Mouse (Mus musculus) CD4-positive, CD25-positive, alpha-beta regulatory T cell, adult 2 months (primary cell): ENCODE data around the gene Sypl.

ENCODE experiments used
- DNase-seq: peaks from one replicate; pipeline ENCODE4 v3.0.0-alpha.2; 2012; ENCODE audit warnings: low read depth, low spot score

Gene Sypl

DNA sequence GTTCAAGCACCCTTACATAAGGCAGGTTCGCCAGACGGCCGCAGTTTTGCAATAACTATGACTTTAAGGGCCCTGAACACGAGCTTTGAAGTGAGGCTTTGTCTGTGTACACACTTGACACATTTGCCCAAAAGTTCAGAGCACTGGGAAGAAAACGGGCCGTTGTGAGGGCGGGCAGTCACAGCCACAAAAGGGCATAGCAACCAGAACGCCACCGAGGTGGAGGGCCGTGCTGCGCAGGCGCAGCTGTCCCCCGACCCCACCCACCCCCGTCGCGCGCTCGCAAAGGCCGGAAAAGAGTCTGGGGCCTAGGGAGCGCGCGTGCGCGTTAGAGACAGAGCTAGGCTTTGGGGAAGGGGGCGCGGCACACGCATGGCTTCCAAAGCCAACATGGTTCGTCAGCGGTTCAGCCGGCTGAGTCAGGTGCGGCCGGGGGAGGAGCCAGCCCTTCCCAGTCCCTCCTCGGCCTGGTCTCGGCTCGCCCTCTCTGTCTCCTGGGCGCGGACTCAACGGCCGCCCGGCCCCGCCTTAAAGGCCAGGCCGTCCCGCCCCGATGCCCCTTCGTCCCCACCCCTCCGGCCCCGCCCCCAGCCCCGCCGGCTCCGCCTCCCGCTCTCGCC is at the start of gene Sypl:
Gene Sypl, plus strand, starts transcription at position 296 of the 620 bp plus-strand sequence.
- peak; percentile 98 for DNase-seq

DNA sequence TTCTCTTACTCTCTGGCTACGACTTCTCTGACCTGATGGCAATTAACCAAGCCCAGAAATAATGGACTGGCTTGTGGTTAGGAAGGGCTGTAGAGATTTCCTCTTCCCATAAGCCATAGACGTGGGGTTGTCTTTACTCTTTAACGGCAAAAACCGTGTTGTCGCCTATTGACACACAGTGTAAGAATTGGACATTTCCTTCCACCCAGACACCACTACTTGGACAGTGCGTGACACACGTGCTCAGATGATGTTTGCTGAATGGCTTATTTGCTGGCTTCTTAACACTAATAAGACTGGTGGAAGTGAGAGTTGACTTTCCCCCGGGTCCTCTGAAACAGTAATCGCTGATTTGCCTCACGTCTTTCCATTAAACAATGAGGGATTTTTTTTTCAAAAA is 44.0 kb upstream of the Sypl start:
- DNase-seq = no peak

DNA sequence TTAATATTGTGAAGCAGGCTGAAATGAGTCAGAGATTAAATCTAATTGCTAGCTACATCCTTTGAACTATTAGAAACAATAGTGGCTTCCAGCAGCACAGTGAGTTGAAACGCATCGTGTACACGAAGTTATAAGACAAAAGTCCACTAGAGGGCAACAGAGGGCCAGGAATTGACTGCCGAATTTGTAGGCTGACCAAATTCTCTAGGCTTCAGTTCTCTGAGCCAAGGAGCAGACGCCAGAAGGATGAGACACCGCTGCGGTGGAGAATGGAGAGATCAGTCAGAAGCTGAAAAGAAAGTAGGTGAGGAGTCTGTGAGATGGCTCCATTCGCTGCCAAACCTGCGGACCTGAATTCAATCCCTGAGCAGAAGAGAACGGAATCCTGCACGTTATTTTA is 43.6 kb upstream of the Sypl start:
- peak; percentile 86 for DNase-seq

DNA sequence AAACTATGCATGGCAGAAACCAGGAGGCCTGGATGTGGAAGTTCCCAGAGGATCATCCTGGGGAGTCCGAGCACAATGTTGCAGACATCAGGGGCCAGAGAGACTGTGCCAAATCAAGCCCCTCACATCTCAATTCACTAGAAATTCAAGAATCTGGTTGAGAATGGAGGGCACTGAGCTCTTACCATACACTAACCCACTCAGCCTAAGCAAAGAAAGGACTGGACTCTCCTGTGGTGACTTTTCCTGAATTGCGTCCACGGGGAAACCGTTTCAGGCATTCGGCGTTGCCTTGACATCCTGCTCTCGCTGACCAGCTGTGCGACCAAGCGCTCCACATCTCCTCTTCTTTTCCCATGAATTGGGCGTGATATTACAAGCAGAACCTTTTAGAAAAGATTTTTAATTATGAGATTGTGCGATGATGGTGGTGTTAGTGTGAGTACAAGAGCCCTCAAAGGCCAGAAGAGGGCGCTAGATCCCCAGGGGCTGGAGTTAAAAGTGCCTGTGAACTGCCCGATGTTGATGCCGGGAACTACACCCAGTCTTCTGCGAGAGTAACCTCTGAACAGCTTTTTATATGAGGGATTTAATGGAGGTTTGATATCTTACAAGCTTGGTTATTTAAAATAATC is 43.0 kb upstream of the Sypl start:
- peak; percentile 78 for DNase-seq

DNA sequence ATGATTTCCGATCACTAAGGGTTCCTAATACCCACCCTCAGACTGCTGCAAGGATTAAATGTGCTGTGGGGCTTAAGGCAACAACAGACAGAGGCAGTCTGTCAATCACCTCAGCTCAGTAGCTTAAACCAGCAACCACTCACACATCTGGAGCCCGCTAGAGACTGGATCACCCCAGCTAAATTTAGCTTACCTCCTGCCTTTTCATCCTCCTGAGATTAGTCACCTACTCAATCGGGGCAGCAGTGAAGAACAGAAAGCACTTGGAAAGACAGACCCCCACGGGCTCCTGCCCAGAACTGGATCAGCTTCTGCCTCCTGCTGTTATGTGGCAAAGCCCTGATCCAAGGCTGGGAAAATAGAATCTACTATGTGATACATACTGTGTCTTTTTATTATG is 42.1 kb upstream of the Sypl start:
- DNase-seq = no peak

DNA sequence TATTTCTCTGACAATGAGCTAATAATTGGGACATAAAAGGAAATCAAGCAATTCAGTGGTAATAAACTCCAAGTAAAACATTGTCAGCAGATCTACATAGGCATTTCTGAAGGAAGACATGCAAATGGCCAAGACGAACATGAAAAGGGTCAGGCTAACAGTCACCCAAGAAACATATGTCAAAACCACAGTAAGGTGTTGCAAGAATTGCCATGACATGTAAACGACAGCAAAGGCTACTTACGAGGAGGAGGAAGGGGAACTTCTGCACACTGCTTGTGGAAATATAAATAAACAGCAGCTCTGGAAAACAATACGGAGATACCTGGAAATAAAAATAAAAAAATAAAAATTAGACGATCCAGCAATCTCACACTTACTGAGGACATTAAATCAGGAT is 40.9 kb upstream of the Sypl start:
- no peak for DNase-seq

DNA sequence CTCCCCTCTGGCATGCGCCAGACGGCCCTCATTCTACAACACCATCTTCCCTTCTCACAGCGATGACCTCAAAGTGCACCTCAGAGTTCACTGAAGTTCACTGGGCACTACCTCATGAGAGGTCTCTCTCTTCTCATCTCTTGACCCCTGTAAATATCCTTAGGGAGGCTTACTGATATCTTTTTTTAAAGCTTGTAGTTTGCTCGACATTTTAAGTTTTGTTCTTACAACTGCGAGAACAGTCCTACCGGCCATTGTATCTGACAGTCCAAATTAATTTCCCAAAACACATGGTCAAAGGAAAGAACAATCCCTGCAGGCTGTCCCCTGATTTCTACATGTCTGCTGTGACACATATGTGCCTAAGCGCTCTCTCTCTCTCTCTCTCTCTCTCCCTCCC is 35.0 kb upstream of the Sypl start:
- no peak for DNase-seq

DNA sequence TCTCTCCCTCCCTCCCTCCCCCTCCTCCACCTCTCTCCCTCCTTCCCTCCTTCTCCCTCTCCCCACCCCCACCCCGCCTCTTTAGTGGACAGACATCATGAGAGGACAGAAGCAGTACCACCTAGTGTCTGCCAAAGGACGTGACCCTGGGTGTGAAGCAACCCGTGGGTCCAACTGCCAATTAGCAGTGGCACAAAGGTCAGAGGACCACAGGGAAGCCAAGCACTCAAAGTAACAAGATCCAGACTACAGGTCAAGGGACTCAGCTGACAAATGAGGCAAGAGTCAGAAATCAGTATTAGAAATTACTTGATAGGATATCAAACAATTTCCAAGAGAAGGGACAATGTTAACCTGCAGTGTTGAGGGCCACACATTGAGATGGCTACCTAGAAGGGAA is 34.6 kb upstream of the Sypl start:
- no peak for DNase-seq

DNA sequence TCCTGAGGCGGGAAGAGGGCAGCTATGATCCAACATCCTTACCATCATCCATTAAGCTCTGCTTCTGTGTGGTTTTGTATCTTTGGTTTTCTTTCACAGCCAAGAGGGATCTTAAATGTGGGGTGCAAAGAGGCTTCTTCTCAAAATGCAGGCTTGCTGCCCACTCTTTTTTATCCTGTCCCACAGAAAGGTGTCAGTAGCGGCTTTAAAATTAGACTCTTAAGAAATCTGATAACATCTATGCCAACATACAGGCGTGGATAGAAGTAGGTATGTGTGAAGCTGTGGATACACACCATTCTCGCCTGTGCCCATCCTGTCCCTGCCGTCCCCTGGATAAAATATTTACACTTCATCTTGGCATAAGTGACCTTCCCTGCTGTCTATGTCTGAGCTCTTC is 34.2 kb upstream of the Sypl start:
- DNase-seq = no peak

DNA sequence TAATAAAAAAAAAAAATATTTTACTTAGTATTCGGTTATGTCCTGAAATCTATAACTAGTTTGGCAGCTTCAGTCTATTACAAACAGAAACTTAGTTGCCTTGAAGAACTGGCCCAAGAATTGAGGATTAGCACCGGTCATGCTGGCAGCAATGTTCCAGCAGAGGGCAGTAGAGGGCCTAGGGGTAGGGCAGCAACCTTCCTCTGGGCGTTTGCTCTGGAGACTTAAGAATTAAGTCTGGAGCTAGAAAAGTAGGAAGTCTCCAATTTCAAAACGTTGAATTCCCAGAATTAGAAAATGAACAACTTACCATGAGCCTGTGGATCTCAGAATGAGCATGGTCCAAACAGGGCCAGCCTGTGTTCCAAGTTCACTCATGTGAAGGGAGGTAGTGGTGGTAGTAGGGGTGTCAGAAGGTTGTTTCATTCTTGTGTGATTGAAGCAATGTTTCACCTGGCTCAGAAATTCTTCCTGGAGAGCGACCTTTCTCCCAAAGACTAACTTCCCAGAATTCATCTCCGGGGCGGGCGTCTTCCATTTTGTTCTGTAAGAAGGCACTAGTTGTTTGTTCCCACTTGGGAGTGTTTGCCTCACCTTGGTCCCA is 33.4 kb upstream of the Sypl start:
- peak; percentile 87 for DNase-seq

DNA sequence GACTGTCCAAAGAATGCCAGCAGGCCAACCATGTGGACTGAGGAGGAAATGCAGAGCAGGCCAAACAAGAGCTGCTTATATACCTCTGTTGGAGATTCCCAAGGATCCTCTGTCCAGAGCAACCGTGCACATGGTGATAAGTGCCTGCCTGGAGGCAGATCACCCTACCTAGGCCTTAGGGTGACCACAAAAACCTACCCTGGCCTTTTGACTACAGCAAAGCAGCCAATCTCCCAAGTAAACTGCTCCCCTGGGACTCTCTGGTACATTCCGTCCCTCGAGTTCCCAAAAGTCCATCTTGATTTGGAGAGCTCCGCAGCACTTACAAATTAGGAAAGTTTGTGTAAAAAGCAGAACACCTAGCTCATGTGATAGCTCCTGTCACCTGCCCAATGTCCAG is 32.6 kb upstream of the Sypl start:
- no peak for DNase-seq

DNA sequence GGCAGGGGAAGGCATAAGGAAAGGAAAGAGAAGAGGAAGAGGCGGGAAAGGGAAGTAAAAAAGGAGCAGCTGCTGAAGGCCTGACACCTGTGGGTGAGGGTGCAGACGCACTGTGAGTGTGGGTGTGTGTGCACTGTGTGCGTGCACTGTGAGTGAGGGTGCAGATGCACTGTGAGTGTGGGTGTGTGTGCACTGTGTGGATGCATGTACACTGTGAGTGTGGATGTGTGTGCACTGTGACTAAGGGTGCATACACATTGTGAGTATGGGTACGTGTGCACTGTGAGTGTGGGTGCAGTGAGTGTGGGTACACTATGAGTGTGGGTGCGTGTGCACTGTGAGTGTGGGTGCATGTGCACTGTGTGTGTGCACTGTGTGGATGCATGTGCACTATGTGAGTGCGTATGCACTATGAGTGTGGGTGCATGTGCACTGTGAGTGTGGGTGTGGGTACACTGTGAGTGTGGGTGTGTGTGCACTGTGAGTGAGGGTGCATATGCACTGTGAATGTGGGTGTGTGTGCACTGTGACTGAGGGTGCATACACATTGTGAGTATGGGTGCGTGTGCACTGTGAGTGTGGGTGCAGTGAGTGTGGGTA is 32.1 kb upstream of the Sypl start:
- no peak for DNase-seq

DNA sequence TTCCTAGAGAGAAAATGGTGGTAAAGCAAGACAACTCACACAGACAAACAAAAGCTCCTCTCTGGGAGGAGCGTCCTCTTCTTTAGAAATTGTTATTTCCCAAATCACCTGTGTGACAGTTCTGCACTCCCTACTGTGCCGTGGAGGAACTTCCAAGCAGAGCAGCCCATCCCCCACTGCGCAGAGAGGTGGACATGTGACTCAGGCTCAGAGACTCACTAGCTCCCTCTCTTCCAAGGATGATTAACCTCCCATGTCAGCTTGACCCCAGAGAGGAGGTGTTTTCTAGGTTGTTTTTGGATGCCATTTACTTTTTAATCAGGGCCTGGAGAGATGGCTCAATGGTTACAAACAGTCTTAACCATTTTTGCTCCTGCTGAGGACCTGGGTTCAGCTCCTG is 29.4 kb upstream of the Sypl start:
- no peak for DNase-seq

DNA sequence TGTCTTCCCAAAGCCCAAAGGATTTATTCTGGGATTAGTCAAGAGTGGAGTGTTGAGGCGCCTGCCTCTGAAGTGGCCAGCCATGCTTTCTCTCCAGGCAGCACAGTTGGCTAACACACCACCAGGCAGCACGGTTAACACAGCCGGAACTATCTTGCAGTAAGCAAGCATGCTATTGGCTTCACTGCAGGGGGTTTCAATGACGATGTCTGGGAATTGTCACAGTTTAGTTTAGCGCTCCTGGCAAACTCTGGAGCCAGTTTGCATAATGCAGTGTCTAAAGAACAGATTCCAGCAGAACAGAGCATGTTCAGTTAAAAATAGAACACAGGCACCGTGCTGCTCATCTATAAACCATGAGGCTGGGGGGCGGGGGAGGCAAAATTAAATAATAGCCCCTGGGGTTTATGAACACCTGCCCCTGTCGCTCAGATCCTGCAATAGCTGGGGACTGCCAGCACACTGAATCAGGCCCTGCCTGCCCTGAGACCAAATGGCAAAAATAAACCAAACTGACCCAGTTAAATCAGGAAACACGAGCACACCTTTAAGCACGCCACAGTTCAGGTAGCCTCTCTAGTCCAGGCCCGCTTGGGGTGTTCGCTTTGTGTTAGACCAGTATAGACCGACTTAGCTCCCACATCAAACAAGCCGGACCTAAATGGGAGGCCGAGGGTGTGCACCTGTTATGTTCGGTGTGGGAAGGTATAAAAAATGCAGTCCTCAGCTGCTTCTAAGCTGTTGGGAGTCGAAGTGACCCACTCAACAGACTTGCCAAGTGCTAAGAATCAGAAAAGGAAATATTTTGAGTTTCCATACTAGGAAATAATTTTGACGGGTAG is 27.1 kb upstream of the Sypl start:
- no peak for DNase-seq

DNA sequence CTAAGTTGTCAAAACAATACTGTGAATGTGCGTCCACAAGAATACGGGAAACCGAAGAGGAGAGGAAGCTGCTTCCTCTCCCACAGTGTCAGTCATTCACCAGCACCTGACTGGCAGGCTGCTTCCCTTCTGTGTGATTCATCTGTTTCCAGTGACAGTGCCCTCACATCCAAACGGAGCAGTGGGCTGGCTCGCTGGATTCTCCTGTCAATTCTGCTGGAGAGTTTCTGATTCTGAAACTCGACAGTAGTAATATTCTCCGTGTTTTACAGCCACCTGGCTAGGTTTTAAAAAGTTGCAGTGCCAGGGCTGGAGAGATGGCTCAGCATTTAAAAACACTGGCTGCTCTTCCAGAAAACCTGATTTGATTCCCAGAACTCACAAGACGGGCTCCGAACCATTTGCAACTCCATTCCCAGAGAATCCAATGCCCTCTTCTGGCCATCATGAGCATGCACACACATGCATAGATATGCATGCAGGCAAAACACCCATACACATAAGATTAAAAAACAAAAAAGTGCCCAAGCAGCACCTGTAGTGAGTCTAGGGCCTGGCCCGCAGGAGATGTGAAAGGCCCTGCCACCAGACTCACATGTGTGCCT is 26.4 kb upstream of the Sypl start:
- DNase-seq = no peak

DNA sequence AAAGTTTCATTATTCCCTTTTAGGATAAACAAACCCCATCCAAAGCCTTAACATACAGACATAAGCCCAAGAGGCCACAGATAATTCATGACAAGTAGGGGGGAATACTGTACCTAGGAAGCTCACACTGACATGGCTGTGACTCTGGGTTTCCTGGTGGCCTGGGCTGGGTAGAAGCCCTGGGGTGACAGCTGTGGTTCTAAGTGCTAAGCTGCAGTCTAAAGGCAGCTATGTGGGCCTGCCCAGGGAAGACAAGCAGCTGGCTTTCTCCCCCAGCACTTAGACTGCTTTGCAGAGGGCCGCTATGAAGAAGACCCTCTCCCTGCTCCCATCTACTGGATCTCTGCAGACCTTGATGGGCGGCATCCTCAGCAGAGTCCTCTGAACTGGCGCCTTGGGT is 25.5 kb upstream of the Sypl start:
- no peak for DNase-seq

DNA sequence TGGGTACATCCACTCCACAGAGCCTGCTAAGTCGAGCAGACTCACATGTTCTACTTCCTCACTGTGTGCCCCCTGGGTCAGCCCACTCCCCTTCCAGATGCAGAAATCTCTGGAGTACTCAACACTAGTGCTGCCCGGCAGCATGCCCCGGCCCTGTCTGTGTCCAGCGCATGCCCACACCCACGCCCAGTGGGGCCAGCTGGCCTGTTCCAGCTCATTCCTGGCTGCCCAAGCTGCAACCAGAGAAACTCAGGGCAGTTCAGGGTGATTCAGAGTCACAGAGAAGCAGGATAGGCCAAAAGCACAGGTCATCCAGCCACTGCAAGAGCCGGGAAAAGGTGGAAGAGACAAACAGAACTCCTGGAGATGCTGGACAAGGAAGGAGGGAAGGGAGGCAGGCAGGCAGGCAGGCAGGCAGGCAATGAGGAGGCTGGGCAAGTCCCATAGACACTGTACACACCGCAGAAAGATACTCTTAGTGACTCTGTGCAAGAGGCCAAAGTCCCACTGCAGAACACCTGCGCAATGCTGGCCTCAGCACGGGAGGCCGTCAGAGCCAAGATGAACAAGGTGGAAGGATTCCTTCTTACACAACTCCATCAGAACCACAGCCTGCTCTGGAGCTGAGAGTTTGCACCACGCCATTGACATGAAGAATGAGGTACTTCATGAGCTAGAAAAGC is 23.7 kb upstream of the Sypl start:
- no peak for DNase-seq

DNA sequence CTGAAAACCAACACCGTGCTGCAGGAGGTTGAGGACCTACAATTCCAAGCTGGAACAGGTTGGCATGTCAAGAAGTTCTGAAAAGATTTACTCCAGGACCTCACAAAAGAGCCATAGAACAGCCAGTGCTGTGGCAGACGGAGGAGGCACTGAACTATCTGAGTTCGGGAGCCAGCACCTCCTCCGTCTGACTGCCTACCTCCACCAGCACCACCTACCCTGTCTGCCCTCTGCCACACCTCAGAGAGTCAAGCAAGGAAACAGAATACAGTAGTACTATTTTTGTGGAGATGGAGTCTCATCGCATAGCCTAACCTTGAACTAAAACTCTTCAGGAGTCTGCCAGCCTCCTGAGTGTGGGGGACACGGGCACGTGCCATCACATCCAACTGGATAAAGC is 23.1 kb upstream of the Sypl start:
- DNase-seq = no peak

DNA sequence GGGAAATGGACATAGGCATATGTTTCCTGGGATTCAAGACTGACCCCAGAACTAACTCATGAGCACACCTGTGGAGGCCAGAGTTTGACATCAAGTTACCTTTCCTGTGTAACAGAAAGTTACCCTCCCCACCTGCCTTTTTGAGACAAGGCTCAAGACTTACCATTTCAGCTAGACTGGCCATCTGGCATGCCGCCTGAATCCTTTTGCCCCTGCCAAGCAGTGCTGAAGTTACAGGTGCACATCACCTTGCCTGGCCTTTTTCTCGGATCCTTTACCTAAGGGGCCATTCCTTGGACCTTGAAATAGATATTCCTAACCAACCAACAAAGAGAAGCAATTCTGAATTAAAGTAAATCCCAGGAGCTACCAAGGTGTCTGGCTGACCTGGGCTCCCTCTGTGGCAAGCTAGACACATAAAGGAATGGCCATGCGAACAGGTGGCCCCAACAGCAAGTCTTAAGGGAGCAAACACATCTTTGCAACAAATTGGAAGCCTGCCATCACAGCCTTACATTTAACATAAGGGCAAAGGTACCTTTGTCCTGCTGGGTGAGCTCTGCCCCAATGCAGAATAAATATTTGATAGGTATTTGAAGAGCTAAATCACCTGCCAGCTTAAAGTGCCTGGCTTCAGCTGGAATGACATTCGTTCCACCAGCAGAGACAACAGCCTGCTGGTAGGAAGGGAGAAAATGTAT is 17.3 kb upstream of the Sypl start:
- no peak for DNase-seq

DNA sequence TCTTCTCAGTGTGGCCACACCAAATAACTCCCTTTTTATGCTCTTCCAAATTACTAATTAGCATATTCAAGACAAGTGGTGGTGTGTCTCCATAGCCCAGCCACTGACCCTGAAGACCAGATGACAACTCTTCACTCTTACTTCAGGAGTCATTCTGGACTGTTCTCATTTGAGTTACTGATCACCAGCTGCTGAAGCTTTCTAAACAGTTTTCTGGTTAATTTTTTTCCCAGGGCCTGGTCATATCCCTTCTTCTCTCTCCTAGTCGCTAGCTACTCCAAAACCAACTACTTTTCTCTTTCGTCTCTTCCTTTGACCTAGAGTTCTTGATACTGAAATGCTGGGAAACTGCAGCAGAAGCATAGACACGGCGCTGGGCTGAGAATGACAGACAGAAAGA is 12.6 kb upstream of the Sypl start:
- no peak for DNase-seq

DNA sequence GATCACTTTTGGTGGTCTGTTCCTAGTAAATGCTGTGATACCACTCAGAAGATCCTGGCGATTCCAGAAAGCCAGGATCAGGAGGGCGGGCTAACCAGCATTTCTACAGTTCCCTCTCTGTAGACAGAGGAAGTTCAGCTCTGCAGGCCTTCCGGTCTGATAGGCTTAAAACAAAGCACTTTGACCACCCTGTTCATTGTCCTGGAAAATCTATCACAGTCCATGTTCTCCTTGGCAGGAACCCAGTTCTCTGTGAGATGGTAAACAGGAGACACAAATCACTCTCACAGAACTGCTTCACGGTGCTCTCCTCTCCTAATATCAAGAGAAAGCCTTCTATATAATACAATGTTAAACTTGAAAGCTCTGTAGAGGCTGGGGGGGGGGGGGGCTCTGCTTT is 10.3 kb upstream of the Sypl start:
- no peak for DNase-seq
